Mouse (Mus musculus): ENCODE data around the gene Vps37b. TPM values are rescaled to one million over a fixed set of nuclear protein-coding genes. Genes with fewer than 3 reads are reported as not detected.
A peak's percentile ranks its signal among the peaks of the same experiment; 100 is the strongest.
"Not testable (repeated sequence)": the region's sequence is repeated elsewhere in the genome, so short reads cannot be mapped to it uniquely, and the experiment has no call there.

Vps37b gene
- polyA plus RNA-seq, 1 experiment from 2014 or later = 106 TPM

GRCm38 (mm10) chr5:124058749-124059148, 26.7 kb upstream of the Vps37b start:
- Histone ChIP-seq H3K4me3 (no peak overlapping the region), H3K27ac (replicated peaks) (no peak overlapping the region), H3K9ac (replicated peaks) (no peak overlapping the region), H3K36me3 (no peaks in the 10 kb centered on the region), H3K4me2 (replicated peaks) (no peak overlapping the region), H3K27me3 (no peaks in the 10 kb centered on the region), H3K9me3 (no peaks in the 10 kb centered on the region), H3K4me1 (0 out of 2 replicates have a peak, but pooled peaks cover 5% of the 10 kb centered on the region)
- 71% methylated on average over 7 of the region's 7 CpGs for WGBS
- no peak for ATAC-seq (replicated peaks)

- no peak for ATAC-seq (replicated peaks)
These were observed 24.9 kb upstream of the Vps37b start for GRCm38 (mm10) chr5:124056956-124057355.

GRCm38 (mm10) chr5:124056219-124056618, 24.1 kb upstream of the Vps37b start:
- no peak overlapping the region for H3K4me2 ChIP-seq (replicated peaks)
- no peak overlapping the region for H3K9ac ChIP-seq (replicated peaks)
- H3K9me3 ChIP-seq = no peaks in the 10 kb centered on the region
- no peaks in the 10 kb centered on the region for H3K27me3 ChIP-seq
- no peak for ATAC-seq (replicated peaks)
- H3K27ac ChIP-seq (replicated peaks) = no peak overlapping the region
- H3K4me1 ChIP-seq = no peaks in the 10 kb centered on the region
- 96% methylated on average over 1 of the region's 1 CpGs for WGBS
- no peak overlapping the region for H3K4me3 ChIP-seq
- H3K36me3 ChIP-seq = no peaks in the 10 kb centered on the region

More at GRCm38 (mm10) chr5:124056956-124057355, 24.9 kb upstream of the Vps37b start:
- Histone ChIP-seq H3K4me2 (replicated peaks) (no peak overlapping the region), H3K4me1 (no peaks in the 10 kb centered on the region), H3K9ac (replicated peaks) (no peak overlapping the region), H3K36me3 (no peaks in the 10 kb centered on the region), H3K4me3 (no peak overlapping the region), H3K27ac (replicated peaks) (no peak overlapping the region), H3K9me3 (no peaks in the 10 kb centered on the region), H3K27me3 (no peaks in the 10 kb centered on the region)
- WGBS = 48% methylated on average over 4 of the region's 4 CpGs

- 88% methylated on average over 7 of the region's 7 CpGs for WGBS
- not testable (repeated sequence) for H3K36me3 ChIP-seq; H3K27me3 ChIP-seq; H3K9me3 ChIP-seq; H3K4me3 ChIP-seq; H3K4me1 ChIP-seq; H3K4me2 ChIP-seq (replicated peaks); H3K27ac ChIP-seq (replicated peaks); ATAC-seq (replicated peaks); H3K9ac ChIP-seq (replicated peaks)
These were observed 20.6 kb upstream of the Vps37b start for GRCm38 (mm10) chr5:124052641-124053040.

- no peaks in the 10 kb centered on the region; the same call in 1 of the 2 replicates for H3K4me1 ChIP-seq
- H3K9ac ChIP-seq (replicated peaks) = no peak overlapping the region
- 86% methylated on average over 11 of the region's 11 CpGs for WGBS
- H3K4me2 ChIP-seq (replicated peaks) = no peak overlapping the region
- no peaks in the 10 kb centered on the region for H3K9me3 ChIP-seq
- H3K4me3 ChIP-seq = no peak overlapping the region
- no peaks in the 10 kb centered on the region for H3K36me3 ChIP-seq
- no peaks in the 10 kb centered on the region for H3K27me3 ChIP-seq
- H3K27ac ChIP-seq (replicated peaks) = no peak overlapping the region
- no peak for ATAC-seq (replicated peaks)
These were observed 19.9 kb upstream of the Vps37b start for GRCm38 (mm10) chr5:124051899-124052491.

GRCm38 (mm10) chr5:124050095-124051050, 18.3 kb upstream of the Vps37b start:
- peak overlapping the region; percentile 21; the same call in 1 of the 2 replicates for H3K27ac ChIP-seq (replicated peaks)
- H3K4me2 ChIP-seq (replicated peaks) = no peak overlapping the region
- peaks cover 11% of the 10 kb centered on the region for H3K4me1 ChIP-seq
- H3K4me3 ChIP-seq = no peak overlapping the region
- no peaks in the 10 kb centered on the region for H3K9me3 ChIP-seq
- no peak for ATAC-seq (replicated peaks)
- WGBS = 67% methylated on average over 14 of the region's 14 CpGs
- H3K36me3 ChIP-seq = no peaks in the 10 kb centered on the region
- no peak overlapping the region for H3K9ac ChIP-seq (replicated peaks)
- no peaks in the 10 kb centered on the region for H3K27me3 ChIP-seq

GRCm38 (mm10) chr5:124049249-124050045, 17.4 kb upstream of the Vps37b start:
- no peaks in the 10 kb centered on the region for H3K9me3 ChIP-seq
- WGBS = 74% methylated on average over 15 of the region's 15 CpGs
- H3K4me2 ChIP-seq (replicated peaks) = no peak overlapping the region
- H3K4me3 ChIP-seq = no peak overlapping the region
- no peak overlapping the region for H3K9ac ChIP-seq (replicated peaks)
- peaks cover 14% of the 10 kb centered on the region for H3K4me1 ChIP-seq
- no peaks in the 10 kb centered on the region for H3K27me3 ChIP-seq
- 0 out of 2 replicates have a peak overlapping the region, but pooled peaks have one; percentile 19 for H3K27ac ChIP-seq (replicated peaks)
- ATAC-seq (replicated peaks) = no peak
- H3K36me3 ChIP-seq = no peaks in the 10 kb centered on the region

- Histone ChIP-seq H3K27me3 (no peaks in the 10 kb centered on the region), H3K4me2 (replicated peaks) (no peak overlapping the region), H3K4me1 (peaks cover 29% of the 10 kb centered on the region), H3K27ac (replicated peaks) (peak overlapping the region; percentile 53), H3K9ac (replicated peaks) (no peak overlapping the region), H3K36me3 (no peaks in the 10 kb centered on the region), H3K9me3 (no peaks in the 10 kb centered on the region), H3K4me3 (no peak overlapping the region)
- ATAC-seq (replicated peaks) = no peak
- 76% methylated on average over 7 of the region's 7 CpGs for WGBS
These were observed 14.8 kb upstream of the Vps37b start for GRCm38 (mm10) chr5:124046741-124047401.

- Histone ChIP-seq H3K9me3 (no peaks in the 10 kb centered on the region), H3K9ac (replicated peaks) (no peak overlapping the region), H3K4me2 (replicated peaks) (no peak overlapping the region), H3K4me1 (peaks cover 36% of the 10 kb centered on the region), H3K36me3 (no peaks in the 10 kb centered on the region), H3K27me3 (no peaks in the 10 kb centered on the region), H3K27ac (replicated peaks) (peak overlapping the region; percentile 91), H3K4me3 (no peak overlapping the region)
- WGBS = 23% methylated on average over 11 of the region's 11 CpGs
- peak; percentile 52 for ATAC-seq (replicated peaks)
These were observed 13.5 kb upstream of the Vps37b start for GRCm38 (mm10) chr5:124045453-124046010.

GRCm38 (mm10) chr5:124043999-124044398, 11.9 kb upstream of the Vps37b start:
- H3K36me3 ChIP-seq = no peaks in the 10 kb centered on the region
- no peak overlapping the region for H3K4me3 ChIP-seq
- peak overlapping the region; percentile 91 for H3K27ac ChIP-seq (replicated peaks)
- 50% methylated on average over 5 of the region's 5 CpGs for WGBS
- H3K4me1 ChIP-seq = peaks cover 36% of the 10 kb centered on the region
- no peak for ATAC-seq (replicated peaks)
- H3K4me2 ChIP-seq (replicated peaks) = no peak overlapping the region
- no peaks in the 10 kb centered on the region for H3K27me3 ChIP-seq
- H3K9ac ChIP-seq (replicated peaks) = no peak overlapping the region
- H3K9me3 ChIP-seq = no peaks in the 10 kb centered on the region
